Mouse (Mus musculus) megakaryocyte progenitor cell, adult 5-6 weeks (primary cell): Measurements from ENCODE around the gene Rpl7a. TPM values are rescaled to one million over a fixed set of nuclear protein-coding genes. Genes with fewer than 3 reads are reported as not detected.

Experiments
- ATAC-seq: replicated peaks from 2 replicates; pipeline ENCODE4 v1.8.0; 2016; ENCODE audit warnings: mild to moderate bottlenecking, moderate TSS enrichment, inconsistent platforms; ENCODE audit not compliant: poor library complexity
- total RNA-seq, 2 experiments: library from RNA; stranded (forward) in 1 of 2; stranded (reverse) in 1 of 2; fragments of 157-497, 149-512 nt in 1 of 2; fragments of 200-1000 nt in 1 of 2; gene quantifications; 2 replicates each; pipeline versions ENCODE4 v1.2.3 to v1.2.4; 2015 to 2017

The Rpl7a gene
- total RNA-seq, 2 experiments from 2014 or later = 2,311 to 2,445 TPM

- no peak for ATAC-seq
Observed at GRCm38 (mm10) chr2:26952866-26953265, 42.3 kb downstream of the Rpl7a start.

- ATAC-seq = no peak
Observed at GRCm38 (mm10) chr2:26954735-26955395, 44.3 kb downstream of the Rpl7a start.

- ATAC-seq = no peak
Observed at GRCm38 (mm10) chr2:26956811-26957487, 46.4 kb downstream of the Rpl7a start.

- no peak for ATAC-seq
Observed at GRCm38 (mm10) chr2:26957488-26957859, 46.9 kb downstream of the Rpl7a start.

- no peak for ATAC-seq
Observed at GRCm38 (mm10) chr2:26960756-26961155, 50.2 kb downstream of the Rpl7a start.

Other genes with a start within 250 kb of the Rpl7a start
- gene Lcn4, start 239.5 kb upstream of the Rpl7a start, total RNA-seq (2015) = 0.30 and 1.6 TPM in 2 replicates
- not detected in 2 replicates for gene Lcn4, start 239.5 kb upstream of the Rpl7a start, total RNA-seq (2017)
- gene Abo, start 45.8 kb upstream of the Rpl7a start, total RNA-seq (2015) = not detected in 2 replicates
- gene Abo, start 45.8 kb upstream of the Rpl7a start, total RNA-seq (2017) = not detected in 2 replicates
- 14.7 and 26.2 TPM in 2 replicates for gene Surf6, start 7.9 kb upstream of the Rpl7a start, total RNA-seq (2015)
- 50.7 and 56.8 TPM in 2 replicates for gene Surf6, start 7.9 kb upstream of the Rpl7a start, total RNA-seq (2017)
- gene Med22, start 87 bp upstream of the Rpl7a start, total RNA-seq (2015) = 7.2 and 7.7 TPM in 2 replicates
- gene Med22, start 87 bp upstream of the Rpl7a start, total RNA-seq (2017) = 17.0 and 17.6 TPM in 2 replicates
- 55.3 and 55.8 TPM in 2 replicates for gene Surf2, start 5.6 kb downstream of the Rpl7a start, total RNA-seq (2015)
- 62.8 and 86.7 TPM in 2 replicates for gene Surf2, start 5.6 kb downstream of the Rpl7a start, total RNA-seq (2017)
- 72.3 and 90.4 TPM in 2 replicates for gene Surf1, start 5.8 kb downstream of the Rpl7a start, total RNA-seq (2015)
- 51.3 and 73.5 TPM in 2 replicates for gene Surf1, start 5.8 kb downstream of the Rpl7a start, total RNA-seq (2017)
- gene Surf4, start 23.2 kb downstream of the Rpl7a start, total RNA-seq (2015) = 121 and 123 TPM in 2 replicates
- 107 and 114 TPM in 2 replicates for gene Surf4, start 23.2 kb downstream of the Rpl7a start, total RNA-seq (2017)
- gene Stkld1, start 23.3 kb downstream of the Rpl7a start, total RNA-seq (2015) = 0.05 and 0.15 TPM in 2 replicates
- gene Stkld1, start 23.3 kb downstream of the Rpl7a start, total RNA-seq (2017) = 0.14 TPM in 1 of 2 replicates, not detected in the other
- gene Rexo4, start 53.6 kb downstream of the Rpl7a start, total RNA-seq (2015) = 24.9 and 25.2 TPM in 2 replicates
- gene Rexo4, start 53.6 kb downstream of the Rpl7a start, total RNA-seq (2017) = 88.4 and 127 TPM in 2 replicates
- gene Adamts13, start 62.7 kb downstream of the Rpl7a start, total RNA-seq (2015) = 0.15 and 1.3 TPM in 2 replicates
- gene Adamts13, start 62.7 kb downstream of the Rpl7a start, total RNA-seq (2017) = not detected in 2 replicates
- gene Cacfd1, start 99.2 kb downstream of the Rpl7a start, total RNA-seq (2015) = 15.9 and 18.2 TPM in 2 replicates
- gene Cacfd1, start 99.2 kb downstream of the Rpl7a start, total RNA-seq (2017) = 5.1 and 11.5 TPM in 2 replicates
- gene Slc2a6, start 117.2 kb downstream of the Rpl7a start, total RNA-seq (2015) = 2.7 and 2.9 TPM in 2 replicates
- gene Slc2a6, start 117.2 kb downstream of the Rpl7a start, total RNA-seq (2017) = 4.6 and 6.7 TPM in 2 replicates
- gene Mymk, start 161.4 kb downstream of the Rpl7a start, total RNA-seq (2015) = not detected in 2 replicates
- gene Mymk, start 161.4 kb downstream of the Rpl7a start, total RNA-seq (2017) = not detected in 2 replicates
- gene Adamtsl2, start 168.6 kb downstream of the Rpl7a start, total RNA-seq (2015) = not detected in 2 replicates
- not detected in 2 replicates for gene Adamtsl2, start 168.6 kb downstream of the Rpl7a start, total RNA-seq (2017)
- not detected in 2 replicates for gene Fam163b, start 231.7 kb downstream of the Rpl7a start, total RNA-seq (2015)
- not detected in 2 replicates for gene Fam163b, start 231.7 kb downstream of the Rpl7a start, total RNA-seq (2017)